Comparison of ENCODE assay signal across 13 mouse cellular contexts in genomic region chr9:115909155-115909554, GRCm38 (mm10). TPM values are rescaled to one million over a fixed set of nuclear protein-coding genes. Genes with fewer than 3 reads are reported as not detected.
A peak's percentile ranks its signal among the peaks of the same experiment; 100 is the strongest.
DNase-seq lines count a peak whose midpoint lies in the region; ATAC-seq and TF ChIP-seq lines count a peak whose summit lies in the region.
"Had no signal": no experiment of that assay in that cellular context is flagged by ENCODE, and none has a peak within 500 bp of the region (broad histone marks: within the 10 kb centered on the region; RNA-seq: fewer than 3 reads in every experiment).

Gadl1 (plus strand) TSS chr9:115909455.

- H3K4me2 ChIP-seq in heart, embryonic 11.5 days = peak within 1 kb of the TSS; percentile 54
- H3K4me2 ChIP-seq in kidney, postnatal 0 days (ENCODE audit: low read length) = 0 out of 2 replicates have a peak within 1 kb of the TSS, but pooled peaks have one; percentile 4
- H3K4me2 ChIP-seq in embryonic facial prominence, embryonic 12.5 days (replicated peaks) = peak within 1 kb of the TSS; percentile 33
- H3K4me2 ChIP-seq in hindbrain, embryonic 16.5 days (ENCODE audit: low read length) = peak within 1 kb of the TSS; percentile 36
- H3K4me2 ChIP-seq: midbrain, embryonic 12.5 days had no signal

- ATAC-seq in heart, embryonic 11.5 days (replicated peaks; ENCODE audit: insufficient number of reproducible peaks, low FRiP score, low TSS enrichment) = no peak
- no peak for ATAC-seq in kidney, postnatal 0 days (replicated peaks; ENCODE audit: low FRiP score, low read depth)
- no peak for ATAC-seq in embryonic facial prominence, embryonic 12.5 days (ENCODE audit: insufficient number of reproducible peaks, insufficient read depth, low FRiP score, low TSS enrichment)
- no peak for ATAC-seq in hindbrain, embryonic 16.5 days

- H3K4me1 ChIP-seq in heart, embryonic 11.5 days (ENCODE audit: control insufficient read depth, insufficient read depth, low read length) = peaks cover 5% of the 10 kb centered on the region
- H3K4me1 ChIP-seq in kidney, postnatal 0 days (replicated peaks; ENCODE audit: insufficient read depth, low read length) = no peaks in the 10 kb centered on the region
- H3K4me1 ChIP-seq in embryonic facial prominence, embryonic 12.5 days = peaks cover 8% of the 10 kb centered on the region
- H3K4me1 ChIP-seq in hindbrain, embryonic 16.5 days (ENCODE audit: control insufficient read depth, insufficient read depth, low read depth, low read length) = no peaks in the 10 kb centered on the region
- H3K4me1 ChIP-seq: midbrain, embryonic 12.5 days had no signal

- no peak within 1 kb of the TSS for H3K9ac ChIP-seq in heart, embryonic 11.5 days (ENCODE audit: low read depth, low read length)
- no peak within 1 kb of the TSS for H3K9ac ChIP-seq in kidney, postnatal 0 days (ENCODE audit: low read depth, low read length)
- no peak within 1 kb of the TSS for H3K9ac ChIP-seq in embryonic facial prominence, embryonic 12.5 days
- H3K9ac ChIP-seq in hindbrain, embryonic 16.5 days (ENCODE audit: low read depth, low read length) = peak within 1 kb of the TSS; percentile 38; the same call in 1 of the 2 replicates
- H3K9ac ChIP-seq: midbrain, embryonic 12.5 days had no signal

- DNase-seq in heart, adult 8-10 months (ENCODE audit: low spot score) = no peak
- no peak for DNase-seq in kidney, postnatal 0 days (ENCODE audit: low spot score)
- no peak for DNase-seq in kidney, adult 8-10 months
- no peak for DNase-seq in embryo, embryonic 11 days
- no peak for DNase-seq in cerebellum, postnatal 4 days (ENCODE audit: low spot score in 2 of 2)
- DNase-seq: cerebellum, adult 18-20 months; kidney, adult 9 months; right cerebral cortex, postnatal 25 days had no signal

- TF ChIP-seq CTCF in kidney, postnatal 0 days (IDR thresholded peaks at IDR 0.05; ENCODE audit: low read depth) = no peak

- H3K36me3 ChIP-seq in heart, embryonic 11.5 days (ENCODE audit: control insufficient read depth, insufficient read depth, low read length) = no peaks in the 10 kb centered on the region
- no peaks in the 10 kb centered on the region for H3K36me3 ChIP-seq in kidney, postnatal 0 days (ENCODE audit: insufficient read depth, low read length)
- H3K36me3 ChIP-seq in embryonic facial prominence, embryonic 12.5 days = no peaks in the 10 kb centered on the region
- no peaks in the 10 kb centered on the region for H3K36me3 ChIP-seq in hindbrain, embryonic 16.5 days (ENCODE audit: control insufficient read depth, insufficient read depth, low read length)
- H3K36me3 ChIP-seq: midbrain, embryonic 12.5 days had no signal

- no peaks in the 10 kb centered on the region for H3K27me3 ChIP-seq in heart, embryonic 11.5 days (ENCODE audit: control insufficient read depth, insufficient read depth, low read length)
- no peaks in the 10 kb centered on the region for H3K27me3 ChIP-seq in kidney, postnatal 0 days (ENCODE audit: insufficient read depth, low read length)
- H3K27me3 ChIP-seq in embryonic facial prominence, embryonic 12.5 days = no peaks in the 10 kb centered on the region
- no peaks in the 10 kb centered on the region for H3K27me3 ChIP-seq in hindbrain, embryonic 16.5 days (replicated peaks; ENCODE audit: control insufficient read depth, insufficient read depth, low read length)
- H3K27me3 ChIP-seq: CH12.LX; midbrain, embryonic 12.5 days had no signal

- WGBS in heart, embryonic 11.5 days (ENCODE audit: insufficient replicate concordance) = 62% methylated on average over 9 of the region's 9 CpGs
- WGBS in kidney, postnatal 0 days = 68% methylated on average over 9 of the region's 9 CpGs
- WGBS in embryonic facial prominence, embryonic 12.5 days = 55% methylated on average over 9 of the region's 9 CpGs
- 80% methylated on average over 9 of the region's 9 CpGs for WGBS in hindbrain, embryonic 16.5 days

- H3K4me3 ChIP-seq in heart, embryonic 11.5 days (ENCODE audit: low read depth, low read length) = peak within 1 kb of the TSS; percentile 12; the same call in 1 of the 2 replicates
- H3K4me3 ChIP-seq in kidney, postnatal 0 days (replicated peaks; ENCODE audit: low read depth, low read length) = no peak within 1 kb of the TSS
- no peak within 1 kb of the TSS for H3K4me3 ChIP-seq in embryonic facial prominence, embryonic 12.5 days
- no peak within 1 kb of the TSS for H3K4me3 ChIP-seq in hindbrain, embryonic 16.5 days (ENCODE audit: low read length)
- H3K4me3 ChIP-seq: midbrain, embryonic 12.5 days had no signal

- H3K27ac ChIP-seq in heart, embryonic 11.5 days (ENCODE audit: low read depth, low read length) = no peak within 1 kb of the TSS
- no peak within 1 kb of the TSS for H3K27ac ChIP-seq in kidney, postnatal 0 days
- H3K27ac ChIP-seq in embryonic facial prominence, embryonic 12.5 days = no peak within 1 kb of the TSS
- no peak within 1 kb of the TSS for H3K27ac ChIP-seq in hindbrain, embryonic 16.5 days (ENCODE audit: low read depth, low read length)
- H3K27ac ChIP-seq: midbrain, embryonic 12.5 days had no signal

- H3K9me3 ChIP-seq in heart, embryonic 11.5 days (replicated peaks; ENCODE audit: control insufficient read depth, low read length) = no peaks in the 10 kb centered on the region
- no peaks in the 10 kb centered on the region for H3K9me3 ChIP-seq in kidney, postnatal 0 days (replicated peaks; ENCODE audit: low read length)
- H3K9me3 ChIP-seq in embryonic facial prominence, embryonic 12.5 days = no peaks in the 10 kb centered on the region
- no peaks in the 10 kb centered on the region for H3K9me3 ChIP-seq in hindbrain, embryonic 16.5 days (ENCODE audit: control insufficient read depth, low read length)
- H3K9me3 ChIP-seq: midbrain, embryonic 12.5 days had no signal

RNA-seq across cellular contexts. Expression of gene Gadl1, which starts in this region (rescaled TPM):
- polyA plus RNA-seq in heart, embryonic 11.5 days (2014; fragmentation: Nextera tagmentation; extraction: Ambion mirVana) = 0.97 and 1.2 TPM in 2 replicates
- total RNA-seq in heart, adult 8-10 months (2022) = under 1 TPM in 1 of 4 experiments, not detected in 3; 0.20 TPM
- polyA plus RNA-seq in kidney, postnatal 0 days (2015; fragmentation: Nextera tagmentation; extraction: Ambion mirVana) = 0.51 and 0.61 TPM in 2 replicates
- polyA plus RNA-seq in embryonic facial prominence, embryonic 12.5 days (2016; fragmentation: Nextera tagmentation; extraction: Ambion mirVana) = 0.39 and 0.56 TPM in 2 replicates
- polyA plus RNA-seq in hindbrain, embryonic 16.5 days (2015; fragmentation: Nextera tagmentation; extraction: Ambion mirVana) = 0.41 and 0.76 TPM in 2 replicates

Comparison
In these comparisons a context has a peak if more than half of its experiments do, and no peak if none do; other contexts are left out.
1. H3K4me2 ChIP-seq: peak in every context shown above with its lines; median percentile 54 in heart, embryonic 11.5 days; 36 in hindbrain, embryonic 16.5 days; 33 in embryonic facial prominence, embryonic 12.5 days; 4 in kidney, postnatal 0 days.